Mouse (Mus musculus): ENCODE measurements at regions not wholly inside any gene's neighbourhood (a gene's known extent, or its start where the extent isn't known, plus 50 kb on each side); places are given as distances from the start of the nearest gene placed in this dataset.

DNA sequence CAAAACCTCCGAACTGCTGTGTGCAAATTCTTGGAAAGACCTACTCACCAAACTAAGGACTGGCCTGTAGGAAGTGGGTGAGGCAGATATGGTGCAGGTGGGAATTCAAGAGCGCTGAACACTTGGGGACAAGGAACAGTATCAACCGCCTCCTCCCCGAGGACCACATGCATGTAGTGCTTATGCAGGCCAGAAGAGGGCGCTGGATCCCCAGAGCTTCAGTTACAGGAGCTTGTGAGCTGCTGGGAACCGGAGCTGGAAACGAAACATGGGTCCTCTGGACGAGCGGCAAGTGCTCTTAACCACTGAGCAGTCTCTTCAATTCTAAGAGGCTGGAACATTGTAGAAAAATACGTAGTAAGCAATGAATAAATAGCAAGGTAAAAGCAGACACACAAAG is 317.8 kb downstream of the Ajap1 start:
- TF ChIP-seq POLR2A (IDR thresholded peaks at IDR 0.05; ENCODE audit: extremely low read depth, insufficient read depth, low read length), result no peak
- TF ChIP-seq CTCF (IDR thresholded peaks at IDR 0.05; ENCODE audit: low read depth, low read length), result no peak

All from liver, adult 2 months (tissue).